Mouse (Mus musculus) liver, embryonic 15.5 days (tissue): ENCODE data around the gene Casp3. TPM values are rescaled to one million over a fixed set of nuclear protein-coding genes. Genes with fewer than 3 reads are reported as not detected.

ENCODE experiments used
- ATAC-seq: fragments of 200-750 bp; cut with Nextera tagmentation; 2 replicates; pipeline ENCODE4 v1.8.0; 2017; ENCODE audit warnings: moderate number of reproducible peaks, mild to moderate bottlenecking, moderate library complexity; ENCODE audit not compliant: insufficient read depth
- H3K27ac ChIP-seq: fragments of 300-500 bp; sonication (generic); replicated peaks from 2 replicates; pipeline ENCODE4 v1.5.1; 2015; ENCODE audit warnings: mild to moderate bottlenecking, inconsistent platforms
- H3K27me3 ChIP-seq: fragments of 300-500 bp; sonication (generic); 2 replicates; pipeline ENCODE4 v1.6.1; 2015; ENCODE audit warnings: mild to moderate bottlenecking, inconsistent platforms
- H3K36me3 ChIP-seq: fragments of 300-500 bp; sonication (generic); replicated peaks from 2 replicates; pipeline ENCODE4 v1.6.1; 2015; ENCODE audit warnings: moderate library complexity, mild to moderate bottlenecking, inconsistent platforms
- H3K4me1 ChIP-seq: fragments of 300-500 bp; sonication (generic); replicated peaks from 2 replicates; pipeline ENCODE4 v1.6.1; 2015; ENCODE audit warnings: inconsistent platforms
- H3K4me2 ChIP-seq: fragments of 300-500 bp; sonication (generic); 2 replicates; pipeline ENCODE4 v1.6.1; 2015; ENCODE audit warnings: moderate library complexity, mild to moderate bottlenecking, inconsistent platforms
- H3K4me3 ChIP-seq: fragments of 300-500 bp; sonication (generic); replicated peaks from 2 replicates; pipeline ENCODE4 v1.5.1; 2015; ENCODE audit warnings: mild to moderate bottlenecking, inconsistent platforms
- H3K9ac ChIP-seq: fragments of 300-500 bp; sonication (generic); 2 replicates; pipeline ENCODE4 v1.6.1; 2015; ENCODE audit warnings: moderate library complexity, mild to moderate bottlenecking, inconsistent platforms
- H3K9me3 ChIP-seq: fragments of 300-500 bp; sonication (generic); replicated peaks from 2 replicates; pipeline ENCODE4 v1.6.1; 2016; ENCODE audit warnings: inconsistent platforms
- WGBS: fragments of 180-500 bp; shearing (Covaris S2); methylation state at CpG from one replicate; pipeline ENCODE4 v1.1.7; 2015; ENCODE audit warnings: mixed read lengths; ENCODE audit not compliant: insufficient replicate concordance; 5-methylcytosine and 5-hydroxymethylcytosine counted together
- polyA plus RNA-seq: library from polyadenylated mRNA; unstranded; fragments of >200 nt; fragmentation: Nextera tagmentation; extraction: Ambion mirVana; gene quantifications from 2 replicates; pipeline ENCODE4 v1.2.1, GENCODE M21; 2015

Gene Casp3
- polyA plus RNA-seq, 1 experiment from 2014 or later, result 47.6 TPM

DNA sequence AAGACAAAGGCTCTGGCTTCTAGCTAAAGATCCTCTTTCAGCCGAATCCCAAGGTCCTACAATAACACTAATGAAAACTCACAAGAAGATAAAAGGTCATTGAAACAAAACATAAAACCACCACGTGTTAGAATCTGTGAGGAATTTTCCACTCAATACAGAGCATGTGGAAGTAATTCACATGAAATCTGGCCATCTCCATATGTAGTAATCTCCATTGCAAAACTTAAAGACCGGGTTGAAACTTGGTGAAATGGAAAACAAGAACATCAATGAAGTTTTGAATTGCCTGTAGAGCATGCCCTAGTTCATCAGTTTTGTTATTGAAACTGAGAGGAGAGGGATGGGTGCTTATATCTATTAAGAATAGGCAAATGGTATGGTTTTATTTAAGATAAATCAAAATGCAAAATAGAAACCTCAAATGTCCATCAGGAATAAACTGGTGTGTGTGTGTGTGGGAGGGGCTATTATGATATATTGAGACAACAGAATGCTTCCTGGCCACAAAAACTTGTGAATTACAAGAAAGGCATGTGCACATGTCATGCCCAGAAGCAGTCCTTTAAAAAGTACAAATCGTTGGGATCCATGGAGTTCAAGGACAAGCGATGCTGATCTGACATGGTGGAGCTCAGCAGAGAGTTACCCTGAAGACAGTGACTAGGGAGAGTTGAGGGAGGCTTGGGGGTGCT, 63.7 kb downstream of the Casp3 start:
- H3K36me3 ChIP-seq, result no peaks in the 10 kb centered on the region
- WGBS, result 46% methylated on average over 5 of the region's 5 CpGs
- ATAC-seq, result no peak
- H3K4me1 ChIP-seq, result no peaks in the 10 kb centered on the region
- no peak overlapping the region for H3K27ac ChIP-seq
- no peak overlapping the region for H3K4me3 ChIP-seq
- no peaks in the 10 kb centered on the region for H3K9me3 ChIP-seq
- H3K27me3 ChIP-seq, result no peaks in the 10 kb centered on the region
- H3K4me2 ChIP-seq, result no peak overlapping the region
- H3K9ac ChIP-seq, result no peak overlapping the region

DNA sequence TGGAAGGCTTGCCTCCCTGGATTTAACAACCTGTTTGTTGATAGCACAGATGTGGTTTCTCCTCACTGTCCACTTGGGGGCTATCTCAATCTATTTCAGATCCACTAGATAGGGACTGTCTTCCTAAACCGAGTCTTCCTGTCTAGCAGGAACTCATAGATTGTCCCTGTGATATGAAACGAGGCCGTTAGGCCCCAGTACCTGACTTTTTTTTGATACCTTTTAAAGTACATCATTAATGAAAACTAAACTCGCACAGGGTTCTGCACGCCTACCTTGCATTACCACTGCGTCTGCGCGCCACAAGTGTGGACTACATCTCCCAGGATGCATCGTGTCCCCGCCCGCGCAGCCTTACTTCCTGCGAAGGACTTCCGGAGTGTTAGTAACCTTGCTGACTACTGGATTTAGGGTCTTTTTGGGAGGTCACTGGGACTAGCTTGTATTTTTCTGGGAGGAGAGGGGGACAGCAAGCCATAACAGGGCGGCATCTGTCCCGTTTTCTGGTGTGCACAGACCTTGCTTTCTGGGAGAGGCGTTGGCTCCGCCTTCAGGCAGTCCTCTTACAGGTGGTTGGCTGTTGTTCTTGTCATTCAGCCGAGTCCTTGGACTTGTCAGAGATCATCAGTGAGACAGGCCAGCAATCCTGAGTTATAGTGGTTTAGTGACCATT, 69.7 kb downstream of the Casp3 start:
- under 1% methylated on average over 19 of the region's 19 CpGs for WGBS
- ATAC-seq, result peak; percentile 100
- Histone ChIP-seq H3K36me3 (no peaks in the 10 kb centered on the region), H3K27ac (peak overlapping the region; percentile 80), H3K4me1 (peaks cover 9% of the 10 kb centered on the region), H3K4me3 (peak overlapping the region; percentile 64), H3K9ac (peak overlapping the region; percentile 64), H3K4me2 (peak overlapping the region; percentile 74), H3K9me3 (no peaks in the 10 kb centered on the region), H3K27me3 (no peaks in the 10 kb centered on the region)

Other genes starting within 250 kb of the Casp3 start
- gene Acsl1, start 146.3 kb upstream of the Casp3 start, polyA plus RNA-seq, result 106 and 125 TPM in 2 replicates
- gene Cenpu, start 65.3 kb upstream of the Casp3 start, polyA plus RNA-seq, result 13.9 and 14.7 TPM in 2 replicates
- gene Primpol, start 79 bp upstream of the Casp3 start, polyA plus RNA-seq, result 7.0 and 9.0 TPM in 2 replicates
- gene Irf2, start 122.4 kb downstream of the Casp3 start, polyA plus RNA-seq, result 10.1 and 11.6 TPM in 2 replicates